Mouse (Mus musculus) megakaryocyte, embryonic 14.5 days (primary cell): ENCODE data around the gene Alg9.

Experiments used
- FLI1 ChIP-seq: IDR thresholded peaks from 2 replicates; pipeline ENCODE4 v1.6.1; 2012; ENCODE audit warnings: low read length, inconsistent platforms, mixed read lengths
- GATA1 ChIP-seq: IDR thresholded peaks from 3 replicates; pipeline ENCODE4 v1.6.1; 2012; ENCODE audit warnings: mixed read lengths, low read length, inconsistent platforms, borderline replicate concordance

- TF ChIP-seq GATA1 (no peak), FLI1 (no peak)
Measured at GRCm38 (mm10) chr9:50836097-50836496, 61.3 kb downstream of the Alg9 start.
